Mouse (Mus musculus) lung, postnatal 10 days (tissue): ENCODE measurements around the gene Prickle1.

Experiments used
- DNase-seq: peaks from one replicate; pipeline ENCODE4 v3.0.0; 2021

The Prickle1 gene

DNA sequence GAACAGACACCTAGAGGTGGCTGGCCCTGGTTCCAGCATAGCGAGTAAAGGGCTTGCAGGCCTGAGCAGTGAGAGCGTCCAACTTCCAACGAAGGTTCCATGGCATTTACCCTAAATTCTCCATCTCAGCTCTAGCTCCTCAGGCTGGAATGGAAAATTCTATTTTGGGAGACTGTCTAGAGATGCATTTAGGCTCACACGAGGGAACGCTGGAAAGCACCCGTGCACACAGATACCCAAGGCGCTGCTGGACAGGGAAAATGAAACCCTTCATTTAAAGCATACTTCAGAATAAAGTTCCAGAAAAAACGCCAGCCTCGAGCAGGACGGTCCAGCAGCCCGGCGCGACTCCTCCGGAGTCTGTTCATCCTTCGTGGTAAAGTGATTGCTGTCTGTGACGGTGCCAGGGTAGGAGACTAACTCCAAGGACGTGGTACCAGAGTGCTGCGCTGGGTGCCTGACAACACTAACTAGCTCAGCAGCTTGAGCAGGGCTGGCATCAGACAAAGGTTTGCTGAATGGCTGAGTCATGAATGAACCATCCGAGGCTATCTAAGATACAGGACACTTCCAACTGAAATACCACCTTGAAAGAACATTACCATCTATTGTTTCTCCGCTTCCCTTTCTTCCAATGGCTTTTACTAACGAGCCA, 57.0 kb downstream of the Prickle1 start:
- no peak for DNase-seq

DNA sequence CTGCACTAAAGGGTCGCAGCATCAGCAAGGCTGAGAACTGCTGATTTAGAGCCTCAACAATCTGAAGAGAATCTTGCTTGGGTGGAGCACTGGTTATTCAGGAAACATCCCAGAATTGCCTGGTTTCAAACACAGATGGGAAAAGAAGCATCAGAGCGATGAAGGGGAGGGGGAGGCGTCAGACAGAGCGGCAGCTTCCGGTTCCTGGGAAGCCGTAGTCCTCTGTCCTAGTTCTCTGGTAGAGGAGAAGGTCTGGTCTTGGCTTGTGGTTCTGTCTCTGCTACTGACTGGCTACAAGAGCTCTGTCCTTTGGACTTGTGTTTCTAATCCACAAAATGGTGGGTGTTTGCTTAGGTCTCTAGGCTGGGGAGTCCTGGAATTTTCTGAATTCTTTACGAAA, 57.9 kb downstream of the Prickle1 start:
- DNase-seq, result no peak

DNA sequence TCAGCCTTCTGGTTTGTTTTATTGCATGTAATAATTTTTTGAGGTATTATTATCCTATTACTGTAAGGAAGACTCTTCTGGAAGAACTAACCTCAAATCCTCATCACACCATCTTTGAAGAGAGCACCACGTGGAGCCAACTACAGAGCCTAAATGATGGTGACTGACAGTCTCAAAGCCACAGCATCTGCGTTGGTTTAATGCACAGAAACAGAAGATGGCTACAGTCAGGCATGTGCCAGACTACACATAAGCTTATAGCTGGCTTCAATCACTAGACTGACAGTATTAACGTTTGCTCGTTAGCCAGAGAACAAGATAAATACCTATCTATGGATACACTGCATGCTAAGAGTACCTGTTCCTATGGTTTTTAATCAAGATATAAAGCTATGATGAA, 59.5 kb downstream of the Prickle1 start:
- no peak for DNase-seq

DNA sequence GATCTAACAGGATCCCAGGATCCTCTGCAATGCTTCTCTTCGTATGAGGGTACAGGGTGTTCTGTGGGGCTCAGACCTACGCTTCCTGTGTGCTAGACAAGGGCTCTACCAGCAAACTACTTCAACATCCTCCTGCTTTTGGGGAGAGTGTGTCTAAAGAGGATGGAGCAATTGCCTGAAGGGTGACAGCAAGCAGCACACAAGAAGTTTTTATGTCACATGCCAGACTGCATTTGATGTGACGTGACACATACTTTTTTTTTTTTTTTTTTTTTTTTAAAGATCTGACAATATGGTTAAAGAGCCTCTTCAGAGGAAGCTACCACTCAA, 65.0 kb downstream of the Prickle1 start:
- DNase-seq, result no peak

DNA sequence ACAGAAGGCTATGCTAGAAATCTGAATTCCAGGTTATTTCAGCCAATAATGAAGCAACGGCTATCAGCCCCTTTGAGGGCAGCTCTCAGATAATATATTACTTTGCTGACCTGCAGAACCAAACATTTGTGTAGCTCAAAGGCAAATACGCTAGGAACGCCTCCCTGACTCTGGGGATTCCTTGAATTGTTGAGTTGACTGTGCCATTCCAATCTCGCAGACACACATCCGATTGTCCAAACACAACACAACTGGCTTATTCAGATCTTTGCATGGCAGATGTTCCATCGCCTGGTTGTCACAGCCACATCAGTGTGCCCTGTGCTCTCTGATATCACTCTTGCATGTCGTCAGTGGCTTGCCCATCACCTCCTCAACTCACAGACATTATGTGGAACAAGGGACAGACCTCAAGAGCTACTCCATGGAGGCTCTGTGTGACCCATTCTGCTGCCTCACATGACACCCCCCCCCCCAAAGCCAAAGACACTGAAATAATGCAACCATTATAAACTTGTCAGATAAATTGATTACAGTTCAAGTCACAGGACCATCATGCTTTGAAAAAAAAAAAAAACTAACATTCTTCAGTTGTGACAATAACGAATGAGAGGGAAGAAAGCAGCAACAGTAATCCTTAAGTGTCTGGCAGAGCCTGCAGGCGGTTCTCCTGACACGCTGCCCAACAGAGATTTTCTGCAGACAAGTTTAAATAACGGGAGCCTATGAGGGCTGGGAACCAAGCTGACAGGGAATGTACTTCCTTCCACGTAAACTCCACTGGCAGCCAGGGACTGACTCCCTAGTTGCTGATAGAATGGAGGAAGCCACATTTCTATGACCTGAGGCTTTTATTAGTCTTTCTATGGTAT, 65.6 kb downstream of the Prickle1 start:
- DNase-seq, result peak; percentile 63

DNA sequence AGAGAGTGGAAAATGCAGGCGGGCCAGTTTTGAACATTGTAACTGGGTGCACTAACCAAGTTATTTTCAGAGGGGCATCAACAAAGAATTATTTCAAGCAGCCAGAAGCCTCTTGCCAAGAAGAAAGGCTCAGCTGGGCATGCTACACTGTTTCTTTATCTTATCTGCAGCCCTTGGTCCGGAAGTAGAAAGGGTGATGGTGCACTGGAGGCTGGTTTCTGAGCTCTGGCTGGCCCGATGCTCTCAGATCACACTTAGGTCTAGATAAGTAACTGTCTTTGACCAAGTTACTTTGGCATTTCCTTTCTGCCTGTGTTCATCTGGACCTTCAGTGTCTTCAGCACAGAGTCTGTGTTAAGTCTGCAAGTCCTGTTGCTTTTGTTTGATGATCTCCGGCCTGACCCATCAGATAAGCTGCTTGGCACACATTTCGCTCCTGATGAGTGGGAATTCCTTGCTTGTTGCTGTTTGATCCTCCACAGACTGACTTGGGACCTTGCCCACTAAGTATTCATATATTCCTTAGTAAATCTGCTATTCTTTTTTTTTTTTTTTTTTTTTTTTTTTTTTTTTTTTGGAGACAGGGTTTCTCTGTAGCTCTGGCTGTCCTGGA, 70.3 kb downstream of the Prickle1 start:
- peak; percentile 53 for DNase-seq

DNA sequence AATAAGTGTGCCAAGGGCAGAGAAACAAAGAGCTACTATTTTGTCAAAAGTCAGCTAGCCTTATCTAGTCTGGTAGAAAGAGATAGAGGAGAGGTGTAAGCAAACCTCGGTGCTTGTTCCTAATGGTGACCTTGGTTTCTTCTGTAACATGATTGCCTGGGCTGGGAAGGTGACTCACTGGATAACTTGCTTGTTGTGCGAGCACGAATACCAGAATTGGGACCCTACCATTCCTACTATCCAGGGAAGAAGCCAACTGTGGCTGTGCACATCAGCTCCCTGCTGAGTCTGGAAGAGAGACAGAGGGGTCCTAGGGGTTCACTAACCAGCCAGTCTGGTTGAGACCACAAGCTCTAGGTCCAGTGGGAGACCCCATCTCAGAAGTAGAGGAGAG, 73.9 kb downstream of the Prickle1 start:
- DNase-seq, result no peak

DNA sequence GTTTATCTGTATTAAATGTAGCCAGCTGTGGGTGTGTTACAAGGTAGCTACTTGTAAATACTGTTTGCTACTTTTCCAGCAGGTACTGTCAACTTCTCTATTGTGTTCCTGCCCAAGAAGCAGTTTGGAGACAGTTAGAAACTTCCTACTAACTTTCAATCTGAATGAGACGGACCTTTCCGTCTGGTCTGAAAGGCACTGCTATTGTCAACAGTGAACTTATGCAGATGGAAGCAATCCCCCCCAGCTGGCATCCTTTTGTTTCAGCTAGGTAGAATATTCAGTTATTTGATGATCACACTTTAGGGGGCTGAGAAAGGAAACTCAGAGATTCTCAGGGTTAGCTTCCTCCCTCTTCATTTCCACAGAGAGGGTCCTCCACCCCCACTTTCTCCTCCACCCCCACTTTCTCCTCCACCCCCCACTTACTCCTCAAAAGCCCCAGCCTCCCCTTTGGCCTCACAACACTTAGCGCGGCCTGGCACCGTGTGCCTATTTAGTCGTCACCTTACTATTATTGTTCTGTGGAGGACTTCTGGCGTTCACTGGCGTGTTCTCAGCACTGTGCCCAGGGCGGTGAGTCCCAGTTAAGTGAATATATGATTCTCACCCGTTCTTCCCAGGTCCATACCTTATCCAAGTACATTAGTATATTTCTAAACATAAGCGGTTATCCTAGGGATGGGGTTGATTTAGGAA, 74.5 kb downstream of the Prickle1 start:
- DNase-seq, result no peak

DNA sequence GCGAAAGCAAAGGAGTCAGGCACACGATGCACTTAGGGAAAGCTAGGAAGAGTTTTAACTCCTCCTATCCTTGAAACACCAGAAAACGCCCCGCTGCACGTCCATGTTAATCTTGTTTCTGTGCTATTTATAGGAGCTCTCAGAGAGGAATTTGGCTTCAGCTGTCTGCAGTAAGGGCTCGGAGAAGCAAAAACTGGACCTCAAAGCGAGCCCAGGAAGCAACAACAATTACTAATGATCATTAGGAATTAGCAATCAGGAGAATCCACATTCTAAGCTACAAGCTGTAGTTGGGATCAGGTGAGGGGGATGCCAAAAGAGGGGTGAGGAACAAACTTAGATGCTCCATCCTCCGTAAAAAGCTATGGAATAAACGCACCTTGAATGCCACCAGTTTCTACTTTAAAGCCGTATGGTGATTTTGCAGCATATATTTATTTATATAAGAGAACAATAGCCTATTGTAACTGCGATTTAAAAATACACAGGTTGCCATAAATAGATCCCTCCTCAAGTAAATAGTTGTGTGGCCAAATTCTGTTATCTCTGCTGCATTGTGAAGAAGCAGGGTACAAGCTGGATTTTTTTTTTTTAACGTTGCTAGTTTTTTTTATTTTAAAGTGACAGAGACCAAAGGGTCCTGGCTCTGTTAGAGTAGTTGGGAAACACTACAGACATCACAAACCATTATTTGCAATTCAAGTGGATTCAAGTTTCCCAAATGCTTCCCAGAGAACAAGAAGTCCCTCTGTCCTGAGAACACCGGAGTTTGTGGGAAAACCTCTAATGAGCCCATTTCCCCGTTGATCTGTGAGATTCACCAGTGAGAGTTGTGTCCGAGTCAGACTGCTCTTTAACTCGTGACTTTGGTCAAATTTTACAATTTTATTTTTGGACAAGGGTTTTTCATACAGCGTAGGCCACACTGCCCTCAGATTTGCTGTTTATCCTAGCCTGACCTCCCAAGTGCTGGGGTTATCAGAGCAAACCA, 75.6 kb downstream of the Prickle1 start:
- DNase-seq, result peak; percentile 68

DNA sequence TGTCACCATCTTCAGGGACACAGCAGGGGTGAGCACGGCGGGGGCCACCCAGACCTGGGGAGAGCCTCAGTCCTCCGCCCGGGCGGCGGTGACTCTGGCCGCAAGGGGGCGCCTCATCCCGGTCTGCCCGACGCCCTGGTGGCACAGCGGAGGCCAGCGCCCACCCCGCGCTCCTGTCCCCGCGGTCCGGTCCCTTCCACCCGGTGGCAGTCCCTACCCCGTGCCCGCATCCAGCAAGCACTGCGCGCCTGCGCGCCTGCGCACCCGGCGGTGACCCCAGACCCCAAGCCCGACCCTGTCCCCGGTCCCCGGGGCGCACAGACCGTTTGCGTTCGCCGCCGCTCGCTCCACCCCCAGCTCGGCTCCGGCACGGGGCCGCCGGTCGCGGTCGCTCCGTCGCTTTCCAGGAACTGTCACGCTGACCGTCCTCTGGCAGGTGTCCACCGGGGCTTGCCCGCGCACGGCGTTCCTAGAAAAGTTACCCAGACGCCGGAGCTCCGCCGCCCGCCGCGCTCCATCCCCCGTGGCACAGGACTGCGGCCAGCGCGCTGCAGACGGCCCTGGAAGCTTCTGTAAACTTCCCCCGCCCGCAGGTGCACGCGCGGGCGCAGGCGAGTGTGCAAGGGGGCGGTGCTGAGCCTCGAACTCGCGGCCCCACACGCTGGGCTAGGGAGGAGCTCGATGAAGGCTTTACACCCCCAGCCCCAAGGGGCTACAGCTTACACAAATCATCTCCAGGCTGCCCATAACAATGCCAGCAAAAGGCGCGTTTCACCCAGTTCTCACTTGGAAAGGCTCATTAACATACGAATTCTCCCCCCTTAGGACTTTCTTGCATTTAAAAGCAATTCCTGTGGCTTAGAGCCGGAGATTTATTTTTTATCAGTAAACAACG, 76.5 kb downstream of the Prickle1 start:
- peak; percentile 93 for DNase-seq

DNA sequence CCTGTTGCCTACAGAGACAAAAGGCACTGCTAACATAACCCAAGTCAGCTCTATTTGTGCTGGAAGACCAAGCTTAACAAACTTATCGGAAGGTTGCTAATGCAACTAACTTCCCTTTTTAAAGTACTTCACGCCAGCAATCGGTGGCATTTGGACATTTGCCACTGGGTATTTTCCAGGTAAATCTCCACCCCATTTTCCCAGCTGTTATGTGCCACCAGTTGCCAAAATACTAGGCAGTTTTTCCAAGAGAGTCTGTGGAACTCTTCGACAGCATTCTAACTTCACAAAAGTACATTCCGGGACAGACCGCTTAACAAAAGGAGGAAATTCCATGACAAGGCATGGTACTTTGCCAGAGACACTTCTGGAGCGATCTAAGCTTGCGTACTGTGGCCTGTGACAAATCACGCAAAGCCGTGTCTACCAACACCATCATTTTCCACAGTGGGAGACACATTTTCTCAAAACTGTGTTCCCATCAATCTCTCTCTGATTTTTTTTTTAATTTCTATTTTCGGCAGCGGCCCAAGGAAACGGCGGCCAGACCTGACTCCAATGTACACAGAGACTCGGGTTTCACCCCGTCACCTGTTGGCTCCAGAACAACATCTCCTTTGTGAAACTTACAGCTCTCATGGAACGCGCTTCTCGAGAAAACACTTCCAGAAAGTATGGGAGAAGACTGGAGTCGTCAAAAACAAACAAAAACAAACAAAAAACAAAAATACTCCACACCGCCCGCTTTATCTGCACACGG, 77.4 kb downstream of the Prickle1 start:
- peak; percentile 81 for DNase-seq

DNA sequence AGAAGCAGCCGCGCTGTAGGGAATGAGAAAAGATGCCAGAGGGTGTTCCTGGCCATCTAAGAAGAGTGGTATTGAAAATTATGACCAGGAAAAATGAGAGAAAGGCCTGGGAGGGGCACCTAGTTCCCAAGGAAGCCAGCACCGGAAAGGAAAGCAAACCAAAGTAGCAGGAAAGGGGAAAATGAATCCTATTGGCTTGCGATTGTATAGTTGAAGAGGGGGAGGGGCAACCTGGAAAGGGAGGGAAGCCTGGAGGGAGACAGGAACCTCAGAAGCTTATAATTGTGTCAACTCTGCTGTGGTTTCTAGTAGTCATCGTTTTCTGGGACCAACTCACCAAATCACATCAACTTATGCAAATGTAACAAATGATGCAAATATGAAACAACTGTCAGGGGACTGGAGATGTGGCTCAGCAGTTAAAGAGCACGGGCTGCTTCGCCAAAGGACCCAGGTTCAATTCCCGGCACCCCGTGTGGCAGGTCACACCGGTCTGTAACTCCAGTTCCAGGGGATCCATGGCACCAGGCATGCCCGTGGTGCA, 78.6 kb downstream of the Prickle1 start:
- DNase-seq, result peak; percentile 80

DNA sequence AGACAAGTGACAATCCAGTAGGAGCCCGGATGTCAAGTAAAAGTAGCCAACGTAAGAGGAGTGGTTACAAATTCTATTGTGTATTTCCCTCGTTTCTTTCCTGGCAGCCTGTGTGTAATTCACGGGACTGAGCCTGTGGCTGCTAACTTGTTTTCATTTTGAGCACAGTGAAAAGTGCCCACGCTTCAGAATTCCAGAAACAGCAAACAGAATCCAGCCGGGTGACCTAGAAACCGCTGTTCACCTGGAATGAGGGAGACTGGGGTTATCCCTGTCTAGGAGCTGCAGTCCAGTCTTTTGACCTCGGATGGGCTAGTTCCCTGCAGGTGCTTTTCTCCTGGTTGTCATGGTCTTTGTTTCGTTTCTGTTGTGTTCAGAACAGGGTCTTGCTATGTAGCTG, 80.4 kb downstream of the Prickle1 start:
- DNase-seq, result no peak

DNA sequence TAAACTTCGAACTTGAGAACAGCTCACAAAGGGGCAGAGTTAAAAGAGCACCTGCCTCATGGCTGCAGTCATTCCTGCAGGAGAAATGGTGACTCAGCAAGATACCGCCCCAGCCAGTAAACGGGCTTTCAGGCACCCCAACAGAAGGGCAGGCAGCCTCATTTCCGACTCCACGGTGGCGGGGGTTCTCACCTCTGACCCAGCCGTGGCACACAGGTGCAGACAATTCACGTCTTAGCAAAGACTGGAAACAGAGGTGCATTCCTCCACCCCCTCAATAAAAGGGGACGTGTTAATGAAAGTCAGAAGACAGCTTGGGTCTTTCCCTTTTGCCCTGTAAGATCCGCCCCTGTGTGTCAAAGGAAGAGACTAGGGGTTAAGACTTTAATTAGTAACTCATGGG, 81.8 kb downstream of the Prickle1 start:
- no peak for DNase-seq

DNA sequence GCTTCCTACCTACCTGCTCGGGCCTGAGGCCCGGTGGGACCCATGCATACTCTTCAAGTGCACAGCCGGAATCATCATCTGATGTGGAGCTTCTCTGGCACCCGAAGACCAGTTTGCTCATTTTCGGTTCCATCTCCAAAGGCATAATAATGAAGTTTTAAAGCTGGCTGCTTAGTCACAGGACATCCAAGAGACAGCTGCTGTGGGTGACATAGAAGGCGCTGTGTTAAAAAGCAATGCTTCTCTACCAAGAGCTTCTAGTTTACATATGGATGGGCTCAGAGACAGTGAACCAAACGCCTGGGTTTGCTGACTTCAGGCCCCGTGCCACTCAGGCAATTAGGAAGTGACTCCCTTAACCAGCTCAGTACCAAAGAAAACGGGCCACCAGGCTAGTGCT, 83.3 kb downstream of the Prickle1 start:
- no peak for DNase-seq

DNA sequence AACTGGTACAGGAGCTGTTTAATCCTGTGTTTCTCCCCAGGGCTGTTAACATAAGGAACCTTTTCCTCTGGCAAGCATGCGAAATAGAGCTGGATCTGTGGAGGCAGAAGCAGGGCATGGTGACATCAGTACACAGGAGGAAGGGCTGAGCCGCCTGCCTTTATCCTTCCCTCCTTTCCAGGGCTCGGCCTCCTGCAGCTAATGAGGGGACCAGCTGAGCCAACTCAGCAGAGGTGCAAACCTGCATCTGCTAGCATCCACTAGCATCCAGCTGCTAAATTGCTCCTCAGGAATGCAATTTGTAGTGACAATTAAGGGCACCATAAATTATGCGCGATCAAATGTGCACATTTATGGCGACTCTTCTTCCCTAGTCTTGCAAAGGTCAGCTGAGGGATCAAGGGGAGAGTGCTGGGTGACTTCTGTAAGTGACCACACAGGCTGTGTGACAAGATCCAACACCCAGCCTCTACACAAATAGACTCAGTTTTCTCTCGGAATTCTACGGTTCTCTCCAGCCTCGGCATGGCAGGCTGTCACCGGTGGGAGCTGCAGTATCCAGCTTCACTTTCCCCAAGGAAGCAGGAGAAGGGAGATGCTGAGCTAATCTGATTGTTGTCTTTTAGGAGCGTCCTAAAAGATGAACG, 84.9 kb downstream of the Prickle1 start:
- no peak for DNase-seq

DNA sequence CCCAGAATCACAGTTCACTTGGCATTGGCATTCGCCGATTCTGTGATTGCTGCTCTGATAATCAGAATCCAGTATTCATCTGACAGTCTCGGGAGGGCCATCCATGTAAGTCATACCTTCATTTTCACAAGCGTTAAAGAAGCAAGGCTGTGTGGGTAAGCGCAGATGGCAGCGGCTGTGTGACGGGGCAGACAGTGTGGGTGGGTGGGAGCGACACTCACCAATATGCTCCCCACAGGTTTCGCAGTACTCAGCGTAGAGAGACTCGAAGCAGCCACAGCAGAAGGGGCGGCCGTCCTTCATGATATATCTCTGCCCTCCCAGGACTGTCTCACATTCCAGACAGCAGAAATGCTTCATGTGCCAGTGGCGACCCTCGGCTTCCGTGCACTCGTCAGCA, 90.9 kb downstream of the Prickle1 start:
- no peak for DNase-seq

DNA sequence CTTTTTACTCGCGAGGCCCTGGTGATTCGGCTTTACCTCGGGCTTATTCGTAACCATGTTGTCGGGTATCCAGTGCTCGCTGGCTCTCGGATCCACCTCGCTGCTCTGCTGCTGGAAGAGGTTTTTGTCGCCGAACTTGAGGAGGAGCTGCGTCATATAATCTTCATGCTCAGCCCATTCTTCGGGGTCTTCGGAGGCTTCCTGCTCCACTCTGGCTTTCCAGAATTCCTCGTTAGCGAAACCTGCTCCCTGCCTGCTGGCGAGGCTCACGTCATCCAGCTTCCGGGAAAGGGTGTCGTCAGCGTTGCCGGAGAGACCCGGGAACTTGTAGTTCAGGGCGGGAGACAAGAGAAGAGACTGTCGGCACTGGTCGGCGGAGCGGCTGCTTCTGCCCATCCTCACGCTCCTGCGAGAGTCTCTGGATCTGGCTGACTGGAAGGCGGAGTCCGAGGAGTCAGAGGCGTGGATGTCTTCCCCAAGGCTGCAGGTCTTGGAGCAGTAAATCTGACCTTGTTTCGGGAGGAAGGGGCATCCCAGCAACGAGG, 92.4 kb downstream of the Prickle1 start:
- no peak for DNase-seq

DNA sequence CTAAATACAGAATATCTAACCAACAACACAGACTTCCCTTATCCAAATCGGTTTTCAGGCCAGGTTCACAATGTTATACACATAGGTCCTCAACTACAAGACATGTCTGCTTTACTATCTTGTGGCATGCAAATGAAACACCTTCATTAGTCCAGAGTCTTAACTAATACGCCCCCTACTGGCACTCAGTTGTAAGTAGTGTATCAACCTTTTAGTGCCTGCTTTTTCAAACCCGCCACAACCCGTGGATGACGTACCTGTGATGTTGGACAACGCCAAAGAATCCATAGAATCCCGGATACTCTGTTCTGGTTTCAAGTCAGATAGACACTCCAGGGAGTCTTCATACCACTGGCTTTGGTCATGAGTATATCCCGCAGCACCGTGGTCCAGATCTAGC, 93.0 kb downstream of the Prickle1 start:
- DNase-seq, result no peak
